Mouse (Mus musculus) splenic B cell, adult 2 months (primary cell): ENCODE data around the gene Rnf207.

Experiments used
- DNase-seq: peaks from one replicate; pipeline ENCODE4 v3.0.0-alpha.2; 2011; ENCODE audit warnings: low read depth, low spot score
- H3K27me3 ChIP-seq: 2 replicates; pipeline ENCODE4 v1.6.1; 2012; ENCODE audit warnings: mild to moderate bottlenecking, low read length, moderate library complexity, mixed read lengths; ENCODE audit not compliant: control insufficient read depth, poor library complexity, insufficient read depth, severe bottlenecking
- H3K36me3 ChIP-seq: 2 replicates; pipeline ENCODE4 v1.6.1; 2012; ENCODE audit warnings: mild to moderate bottlenecking, low read length, moderate library complexity, mixed read lengths; ENCODE audit not compliant: control insufficient read depth, poor library complexity, insufficient read depth, severe bottlenecking

The Rnf207 gene

GRCm38 (mm10) chr4:152276389-152277347, 42.1 kb downstream of the Rnf207 start:
- no peak for DNase-seq
- H3K27me3 ChIP-seq = no peaks in the 10 kb centered on the region
- H3K36me3 ChIP-seq = no peaks in the 10 kb centered on the region

GRCm38 (mm10) chr4:152274681-152275131, 44.1 kb downstream of the Rnf207 start:
- DNase-seq = no peak
- H3K27me3 ChIP-seq = no peaks in the 10 kb centered on the region
- no peaks in the 10 kb centered on the region for H3K36me3 ChIP-seq

GRCm38 (mm10) chr4:152273621-152274236, 45.1 kb downstream of the Rnf207 start, which contains the start of gene Gpr153:
TSS of gene Gpr153 (plus strand) at chr4:152274232.
- H3K36me3 ChIP-seq = no peaks in the 10 kb centered on the region
- DNase-seq = no peak
- H3K27me3 ChIP-seq = no peaks in the 10 kb centered on the region

- H3K27me3 ChIP-seq = no peaks in the 10 kb centered on the region
- DNase-seq = no peak
These were observed 45.6 kb downstream of the Rnf207 start for GRCm38 (mm10) chr4:152273191-152273590.

GRCm38 (mm10) chr4:152272449-152273049, 46.2 kb downstream of the Rnf207 start:
- H3K27me3 ChIP-seq = no peaks in the 10 kb centered on the region
- no peaks in the 10 kb centered on the region for H3K36me3 ChIP-seq
- no peak for DNase-seq

More at GRCm38 (mm10) chr4:152273191-152273590, 45.6 kb downstream of the Rnf207 start:
- H3K36me3 ChIP-seq = no peaks in the 10 kb centered on the region

GRCm38 (mm10) chr4:152272006-152272405, 46.8 kb downstream of the Rnf207 start:
- no peaks in the 10 kb centered on the region for H3K36me3 ChIP-seq
- no peaks in the 10 kb centered on the region for H3K27me3 ChIP-seq
- DNase-seq = no peak

- DNase-seq = no peak
- Histone ChIP-seq H3K27me3 (no peaks in the 10 kb centered on the region), H3K36me3 (no peaks in the 10 kb centered on the region)
These were observed 47.5 kb downstream of the Rnf207 start for GRCm38 (mm10) chr4:152271334-152271733.

- no peak for DNase-seq
These were observed 48.2 kb downstream of the Rnf207 start for GRCm38 (mm10) chr4:152270599-152270998.

GRCm38 (mm10) chr4:152269967-152270366, 48.8 kb downstream of the Rnf207 start:
- no peak for DNase-seq
- Histone ChIP-seq H3K27me3 (no peaks in the 10 kb centered on the region), H3K36me3 (no peaks in the 10 kb centered on the region)

More at GRCm38 (mm10) chr4:152270599-152270998, 48.2 kb downstream of the Rnf207 start:
- Histone ChIP-seq H3K36me3 (no peaks in the 10 kb centered on the region), H3K27me3 (no peaks in the 10 kb centered on the region)

GRCm38 (mm10) chr4:152267748-152268369, 50.9 kb downstream of the Rnf207 start:
- Histone ChIP-seq H3K27me3 (no peaks in the 10 kb centered on the region), H3K36me3 (no peaks in the 10 kb centered on the region)
- DNase-seq = no peak

- H3K27me3 ChIP-seq = no peaks in the 10 kb centered on the region
- no peak for DNase-seq
- no peaks in the 10 kb centered on the region for H3K36me3 ChIP-seq
These were observed 52.4 kb downstream of the Rnf207 start for GRCm38 (mm10) chr4:152266236-152266895.

- no peak for DNase-seq
These were observed 53.0 kb downstream of the Rnf207 start for GRCm38 (mm10) chr4:152265791-152266190.

GRCm38 (mm10) chr4:152264867-152265568, 53.8 kb downstream of the Rnf207 start:
- no peak for DNase-seq
- no peaks in the 10 kb centered on the region for H3K36me3 ChIP-seq

More at GRCm38 (mm10) chr4:152265791-152266190, 53.0 kb downstream of the Rnf207 start:
- Histone ChIP-seq H3K27me3 (no peaks in the 10 kb centered on the region), H3K36me3 (no peaks in the 10 kb centered on the region)

More at GRCm38 (mm10) chr4:152264867-152265568, 53.8 kb downstream of the Rnf207 start:
- no peaks in the 10 kb centered on the region for H3K27me3 ChIP-seq
